Mouse (Mus musculus) forebrain, embryonic 10.5 days (tissue): Measurements from ENCODE around the gene Tmem165. TPM values are rescaled to one million over a fixed set of nuclear protein-coding genes. Genes with fewer than 3 reads are reported as not detected.

Experiments
- DNase-seq: peaks from one replicate; pipeline ENCODE4 v3.0.0-alpha.2; 2017; ENCODE audit warnings: low spot score; ENCODE audit errors: extremely low spot score
- H3K27ac ChIP-seq: fragments of 300-500 bp; sonication (generic); 2 replicates; pipeline ENCODE4 v1.5.1; 2016; ENCODE audit warnings: mild to moderate bottlenecking
- H3K27me3 ChIP-seq: fragments of 300-500 bp; sonication (generic); 2 replicates; pipeline ENCODE4 v1.6.1; 2016; ENCODE audit warnings: mild to moderate bottlenecking; ENCODE audit not compliant: poor library complexity, severe bottlenecking
- H3K36me3 ChIP-seq: fragments of 300-500 bp; sonication (generic); replicated peaks from 2 replicates; pipeline ENCODE4 v1.6.1; 2016; ENCODE audit warnings: mild to moderate bottlenecking, moderate library complexity
- H3K4me1 ChIP-seq: fragments of 300-500 bp; sonication (generic); 2 replicates; pipeline ENCODE4 v1.6.1; 2016
- H3K4me3 ChIP-seq: fragments of 300-500 bp; sonication (generic); 2 replicates; pipeline ENCODE4 v1.5.1; 2016; ENCODE audit warnings: mild to moderate bottlenecking, moderate library complexity
- H3K9me3 ChIP-seq: fragments of 300-500 bp; sonication (generic); 2 replicates; pipeline ENCODE4 v1.6.1; 2016; ENCODE audit warnings: mild to moderate bottlenecking, moderate library complexity
- WGBS: fragments of 180-500 bp; shearing (Covaris S2); methylation state at CpG from one replicate; pipeline ENCODE4 v1.1.7; 2016; 5-methylcytosine and 5-hydroxymethylcytosine counted together
- polyA plus RNA-seq: library from polyadenylated mRNA; unstranded; fragments of >200 nt; fragmentation: Nextera tagmentation; extraction: Ambion mirVana; gene quantifications from 2 replicates; pipeline ENCODE4 v1.2.1, GENCODE M21; 2016

Tmem165 gene
- polyA plus RNA-seq, 1 experiment from 2014 or later: 65.7 TPM

- no peak for DNase-seq
- peaks cover 98% of the 10 kb centered on the region for H3K36me3 ChIP-seq
- no peaks in the 10 kb centered on the region for H3K9me3 ChIP-seq
- H3K4me3 ChIP-seq: no peak overlapping the region
- no peak overlapping the region for H3K27ac ChIP-seq
- H3K27me3 ChIP-seq: no peaks in the 10 kb centered on the region
- no peaks in the 10 kb centered on the region for H3K4me1 ChIP-seq
- WGBS: 91% methylated on average over 2 of the region's 2 CpGs
These were observed 22.2 kb downstream of the Tmem165 start for GRCm38 (mm10) chr5:76205886-76206285.

DNA sequence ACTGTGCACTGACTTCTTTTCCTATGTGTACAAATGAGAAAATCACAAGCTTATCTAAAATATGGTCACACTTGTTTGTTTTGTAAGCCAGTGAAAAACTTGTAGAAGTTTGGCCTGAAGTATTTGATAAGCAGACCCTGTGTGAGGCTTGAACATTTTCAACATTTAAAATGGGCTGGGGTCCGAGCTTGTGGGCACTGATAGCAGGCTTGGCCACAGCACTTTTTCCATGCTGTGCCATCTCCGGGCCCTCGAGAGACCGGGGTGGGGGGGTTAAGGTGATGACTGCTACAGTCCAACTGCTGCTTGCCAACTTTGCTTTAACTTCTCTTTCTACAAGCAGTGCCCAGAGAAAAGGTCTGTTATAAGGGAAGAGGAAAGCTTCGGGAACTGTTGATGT, 24.4 kb downstream of the Tmem165 start:
- Histone ChIP-seq H3K9me3 (no peaks in the 10 kb centered on the region), H3K27me3 (no peaks in the 10 kb centered on the region), H3K4me3 (no peak overlapping the region), H3K36me3 (peaks cover 95% of the 10 kb centered on the region), H3K27ac (no peak overlapping the region), H3K4me1 (no peaks in the 10 kb centered on the region)
- 92% methylated on average over 5 of the region's 5 CpGs for WGBS
- DNase-seq: no peak

DNA sequence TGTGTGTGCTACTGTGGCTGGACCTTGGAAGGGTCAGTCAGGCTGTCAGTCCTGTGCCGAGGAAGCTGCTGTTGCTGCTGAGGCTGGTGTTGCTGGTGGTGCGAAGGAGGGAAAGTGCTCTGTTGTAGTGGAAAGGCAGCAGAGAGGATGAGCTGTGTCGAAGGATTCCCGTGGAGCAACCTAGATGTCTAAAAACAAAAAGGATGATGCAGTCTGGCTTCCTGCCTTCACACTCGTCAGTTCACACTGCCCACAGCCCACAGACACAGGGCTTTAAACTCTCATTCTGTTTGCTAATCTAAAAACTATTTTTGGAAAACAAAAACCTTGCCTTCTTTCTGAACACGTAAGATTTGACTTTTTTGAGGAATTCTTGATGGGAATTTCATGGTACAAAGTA, 33.0 kb downstream of the Tmem165 start:
- DNase-seq: no peak
- Histone ChIP-seq H3K36me3 (peaks cover 43% of the 10 kb centered on the region), H3K4me1 (no peaks in the 10 kb centered on the region), H3K27me3 (no peaks in the 10 kb centered on the region), H3K9me3 (no peaks in the 10 kb centered on the region), H3K4me3 (no peak overlapping the region), H3K27ac (no peak overlapping the region)
- WGBS: 90% methylated on average over 6 of the region's 6 CpGs

GRCm38 (mm10) chr5:76231171-76231855, 47.6 kb downstream of the Tmem165 start:
- peaks cover 73% of the 10 kb centered on the region for H3K36me3 ChIP-seq
- no peaks in the 10 kb centered on the region for H3K27me3 ChIP-seq
- WGBS: 93% methylated on average over 13 of the region's 13 CpGs
- no peaks in the 10 kb centered on the region for H3K9me3 ChIP-seq
- H3K4me1 ChIP-seq: no peaks in the 10 kb centered on the region
- no peak for DNase-seq
- H3K4me3 ChIP-seq: no peak overlapping the region
- no peak overlapping the region for H3K27ac ChIP-seq

- DNase-seq: no peak
- H3K27me3 ChIP-seq: no peaks in the 10 kb centered on the region
- no peak overlapping the region for H3K4me3 ChIP-seq
- no peaks in the 10 kb centered on the region for H3K4me1 ChIP-seq
- WGBS: 90% methylated on average over 3 of the region's 3 CpGs
- H3K36me3 ChIP-seq: peaks cover 42% of the 10 kb centered on the region
- H3K27ac ChIP-seq: no peak overlapping the region
- H3K9me3 ChIP-seq: no peaks in the 10 kb centered on the region
These were observed 59.6 kb downstream of the Tmem165 start for GRCm38 (mm10) chr5:76243274-76243673.

DNA sequence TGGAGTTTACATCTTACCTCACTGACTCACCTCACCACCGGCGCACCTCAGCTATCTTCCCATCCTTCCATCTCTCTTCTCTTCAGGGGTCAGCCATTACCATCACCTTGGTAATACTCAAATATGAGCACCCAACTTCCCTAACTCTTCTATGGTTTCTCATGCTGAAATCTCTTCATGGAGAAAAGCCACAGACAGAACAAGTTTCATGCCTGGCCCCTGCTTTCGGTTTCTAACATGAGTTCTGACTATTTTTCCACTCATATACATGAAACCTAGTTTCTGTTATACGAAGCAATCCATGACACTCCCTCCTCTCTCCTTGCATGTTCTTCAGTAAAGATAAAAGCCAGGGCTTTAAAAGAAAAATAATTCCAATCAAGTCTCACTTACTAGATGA, 60.2 kb downstream of the Tmem165 start:
- Histone ChIP-seq H3K36me3 (peaks cover 37% of the 10 kb centered on the region), H3K4me3 (no peak overlapping the region), H3K9me3 (no peaks in the 10 kb centered on the region), H3K27ac (no peak overlapping the region), H3K27me3 (no peaks in the 10 kb centered on the region), H3K4me1 (no peaks in the 10 kb centered on the region)
- 97% methylated on average over 4 of the region's 4 CpGs for WGBS
- DNase-seq: no peak

DNA sequence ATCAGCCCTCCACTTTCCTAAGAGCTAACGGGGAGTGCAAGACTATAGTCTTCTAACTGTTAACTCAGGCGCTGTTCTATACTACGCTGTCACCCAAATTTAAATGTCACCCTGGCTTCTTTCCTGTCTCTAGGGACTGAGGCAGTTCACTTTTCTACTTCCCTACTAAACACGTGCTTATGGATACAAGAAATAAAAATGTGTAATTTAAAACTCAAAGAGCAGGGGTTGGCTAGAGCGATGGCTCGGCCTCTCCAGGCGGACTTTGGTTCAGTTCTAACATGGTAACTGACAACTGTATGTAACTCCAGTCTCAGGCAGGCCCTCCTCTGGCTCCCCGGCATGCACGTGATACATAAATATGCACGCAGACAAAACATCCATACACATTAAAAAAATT, 60.8 kb downstream of the Tmem165 start:
- H3K36me3 ChIP-seq: peaks cover 34% of the 10 kb centered on the region
- no peak overlapping the region for H3K27ac ChIP-seq
- 93% methylated on average over 10 of the region's 10 CpGs for WGBS
- DNase-seq: no peak
- no peaks in the 10 kb centered on the region for H3K9me3 ChIP-seq
- H3K27me3 ChIP-seq: no peaks in the 10 kb centered on the region
- no peaks in the 10 kb centered on the region for H3K4me1 ChIP-seq
- no peak overlapping the region for H3K4me3 ChIP-seq

GRCm38 (mm10) chr5:76245419-76245818, 61.7 kb downstream of the Tmem165 start:
- 91% methylated on average over 3 of the region's 3 CpGs for WGBS
- DNase-seq: no peak

GRCm38 (mm10) chr5:76246539-76246938, 62.9 kb downstream of the Tmem165 start:
- no peaks in the 10 kb centered on the region for H3K27me3 ChIP-seq
- peaks cover 24% of the 10 kb centered on the region for H3K36me3 ChIP-seq
- H3K4me1 ChIP-seq: no peaks in the 10 kb centered on the region
- no peak for DNase-seq
- H3K4me3 ChIP-seq: no peak overlapping the region
- no peak overlapping the region for H3K27ac ChIP-seq
- no peaks in the 10 kb centered on the region for H3K9me3 ChIP-seq

More at GRCm38 (mm10) chr5:76245419-76245818, 61.7 kb downstream of the Tmem165 start:
- Histone ChIP-seq H3K36me3 (peaks cover 25% of the 10 kb centered on the region), H3K4me3 (no peak overlapping the region), H3K9me3 (no peaks in the 10 kb centered on the region), H3K27ac (no peak overlapping the region), H3K27me3 (no peaks in the 10 kb centered on the region), H3K4me1 (no peaks in the 10 kb centered on the region)

DNA sequence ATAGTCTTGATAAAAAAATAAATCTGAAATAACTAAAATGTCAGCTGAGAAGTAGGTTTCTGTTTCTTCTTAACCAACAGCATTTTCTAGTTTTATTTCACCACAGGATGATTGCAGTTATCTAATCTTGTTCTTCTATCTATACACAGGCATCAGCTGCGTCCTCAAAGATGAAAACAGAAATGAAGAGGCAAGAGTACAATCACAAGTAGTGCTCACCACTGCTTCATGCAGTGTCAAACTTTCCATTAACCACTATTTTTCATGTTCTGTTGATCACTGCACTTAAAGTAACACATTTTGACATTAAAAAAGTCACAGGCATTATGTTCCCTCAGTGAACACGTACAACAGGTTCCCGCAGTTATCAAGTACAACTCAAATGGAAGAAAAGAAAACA, 67.3 kb downstream of the Tmem165 start:
- no peaks in the 10 kb centered on the region for H3K4me1 ChIP-seq
- WGBS: 97% methylated on average over 3 of the region's 3 CpGs
- no peaks in the 10 kb centered on the region for H3K27me3 ChIP-seq

More for the DNA sequence above, 67.3 kb downstream of the Tmem165 start:
- peaks cover 14% of the 10 kb centered on the region for H3K36me3 ChIP-seq
- no peak for DNase-seq
- no peaks in the 10 kb centered on the region for H3K9me3 ChIP-seq
- H3K4me3 ChIP-seq: no peak overlapping the region
- no peak overlapping the region for H3K27ac ChIP-seq

Other genes starting within 250 kb of the Tmem165 start
- gene Kdr, start 205.4 kb upstream of the Tmem165 start, polyA plus RNA-seq: 24.3 and 25.9 TPM in 2 replicates
- 22.8 and 22.9 TPM in 2 replicates for gene Srd5a3, start 43.6 kb upstream of the Tmem165 start, polyA plus RNA-seq
- gene Clock, start 120.9 kb downstream of the Tmem165 start, polyA plus RNA-seq: 10.2 and 11.5 TPM in 2 replicates
- not detected in 2 replicates for gene Pdcl2, start 147.3 kb downstream of the Tmem165 start, polyA plus RNA-seq
- gene Nmu, start 179.9 kb downstream of the Tmem165 start, polyA plus RNA-seq: 0.84 and 0.99 TPM in 2 replicates